Mouse (Mus musculus): ENCODE measurements around the gene B430305J03Rik.

B430305J03Rik gene

DNA sequence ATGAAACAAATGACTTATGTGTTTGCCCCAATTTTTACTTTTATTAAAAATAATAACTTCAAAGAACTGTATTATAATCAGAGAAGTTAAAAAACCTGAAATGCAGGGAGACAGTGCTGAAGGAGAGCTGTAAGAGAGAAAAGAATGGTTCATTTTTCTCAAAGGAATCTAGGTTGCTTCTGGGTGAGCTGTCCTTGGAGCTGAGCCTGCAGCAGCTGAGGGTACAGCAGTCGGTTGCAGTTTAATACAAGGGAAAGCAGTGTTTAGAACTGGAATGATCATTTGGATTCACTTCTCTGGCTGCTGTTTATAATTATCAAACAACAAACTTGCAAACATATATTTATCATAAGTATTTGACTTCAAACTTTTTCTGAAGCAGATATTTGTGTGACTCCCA, 16.3 kb downstream of the B430305J03Rik start:
- no peak for DNase-seq (ENCODE audit: low read depth, low spot score)

DNA sequence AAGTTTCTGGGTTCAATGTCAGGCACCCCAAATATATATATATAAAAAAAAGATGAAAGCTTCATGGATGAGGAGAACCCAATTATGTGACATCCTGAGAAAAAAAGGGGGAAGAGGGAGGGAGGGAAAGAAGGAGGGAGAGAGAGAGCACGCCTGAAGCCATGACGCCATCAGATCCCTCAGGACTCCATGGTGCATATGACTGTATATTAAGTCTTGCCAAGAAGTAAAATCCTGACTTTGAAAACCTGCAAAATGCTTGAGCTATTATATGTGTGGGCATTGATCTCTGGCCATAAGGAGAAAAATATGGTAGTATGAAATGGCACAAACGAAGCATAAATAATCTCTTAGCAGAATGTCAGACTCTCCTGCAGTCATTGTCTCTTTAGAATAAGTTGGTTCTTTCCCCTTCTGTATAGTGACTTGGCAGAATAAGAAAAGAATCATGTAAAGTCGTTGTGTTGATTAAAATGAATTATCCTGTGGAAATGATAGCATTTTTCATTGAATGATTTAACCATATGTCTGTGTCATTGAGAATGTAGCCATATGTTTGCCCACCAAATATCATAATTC, 17.6 kb downstream of the B430305J03Rik start:
- no peak for DNase-seq (ENCODE audit: low read depth, low spot score)

DNA sequence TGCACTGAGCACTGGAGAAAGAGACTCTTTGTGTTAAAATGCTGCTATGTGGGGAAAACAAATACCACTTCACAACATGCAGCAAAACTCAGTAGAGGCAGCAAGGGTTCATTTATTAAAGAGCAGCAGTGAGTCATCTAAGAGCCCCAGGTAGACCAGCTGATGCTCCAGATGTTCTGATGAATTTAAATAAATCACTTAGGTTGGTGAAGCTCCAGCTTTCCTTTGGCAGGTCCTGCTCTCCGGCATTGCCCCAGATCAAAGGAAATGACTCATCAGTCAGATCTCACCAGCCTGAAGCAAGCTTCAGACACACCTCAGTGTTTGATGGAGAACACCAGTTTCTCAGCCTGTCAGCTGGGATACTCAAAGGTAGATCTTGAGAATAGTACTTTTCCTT, 20.1 kb downstream of the B430305J03Rik start:
- no peak for DNase-seq (ENCODE audit: low read depth, low spot score)

DNA sequence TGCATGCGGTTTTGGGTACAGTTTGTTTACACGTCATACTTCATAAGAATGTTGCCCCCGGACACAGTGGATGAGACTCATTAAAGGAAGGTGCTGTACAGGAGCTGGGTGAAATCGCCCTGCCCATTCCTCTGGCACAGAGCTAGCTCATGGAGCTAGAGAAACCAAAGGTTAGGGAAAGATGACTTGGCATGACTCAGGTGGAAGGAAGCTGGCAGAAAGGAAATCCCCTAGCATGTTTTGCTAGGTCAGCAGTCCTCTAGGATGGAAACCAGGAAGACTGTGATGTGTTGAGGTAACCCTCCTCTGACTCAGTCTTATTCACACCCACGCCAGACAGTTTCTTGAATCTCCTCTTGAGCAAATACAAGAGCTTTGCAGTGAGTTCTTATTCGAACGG, 21.7 kb downstream of the B430305J03Rik start:
- DNase-seq (ENCODE audit: low read depth, low spot score) = no peak

DNA sequence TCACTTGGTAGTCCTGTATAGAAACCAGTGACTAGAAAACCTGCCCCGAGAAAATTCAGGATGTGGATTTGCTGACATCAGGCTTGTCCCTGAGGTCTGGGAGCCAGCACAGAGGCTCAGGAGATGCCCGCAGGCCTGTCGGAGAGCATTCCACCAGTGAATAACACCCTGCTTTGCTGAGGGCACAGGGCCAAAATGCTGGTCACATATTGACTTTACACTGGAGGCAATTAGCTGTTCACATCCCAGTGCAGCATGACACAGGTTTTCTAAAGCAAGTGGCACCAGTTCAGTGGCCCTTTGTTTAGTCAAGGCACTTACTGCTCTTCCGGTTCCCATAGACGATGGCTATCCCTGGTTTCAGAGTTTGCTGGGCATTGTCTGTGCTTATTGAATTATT, 25.4 kb downstream of the B430305J03Rik start:
- DNase-seq (ENCODE audit: low read depth, low spot score) = no peak

DNA sequence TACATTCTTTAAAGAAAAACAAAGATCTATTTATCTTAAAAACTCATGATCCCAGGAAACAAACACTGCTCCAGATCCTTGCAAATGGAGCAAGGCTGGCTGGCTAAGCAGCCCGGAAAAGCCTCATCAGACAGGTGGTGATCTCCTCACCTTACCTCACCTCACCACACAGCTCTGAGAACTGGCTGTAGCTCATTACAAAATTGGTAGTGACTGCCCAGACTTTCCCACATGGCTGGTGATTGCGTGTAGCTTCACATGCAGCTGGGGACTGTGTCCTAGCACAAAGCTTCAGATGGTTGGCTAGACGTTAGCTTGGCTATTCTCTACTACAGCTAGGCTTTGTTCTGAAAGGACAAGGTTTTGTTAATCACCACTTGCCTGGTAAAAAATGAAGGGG, 28.5 kb downstream of the B430305J03Rik start:
- DNase-seq (ENCODE audit: low read depth, low spot score) = no peak

DNA sequence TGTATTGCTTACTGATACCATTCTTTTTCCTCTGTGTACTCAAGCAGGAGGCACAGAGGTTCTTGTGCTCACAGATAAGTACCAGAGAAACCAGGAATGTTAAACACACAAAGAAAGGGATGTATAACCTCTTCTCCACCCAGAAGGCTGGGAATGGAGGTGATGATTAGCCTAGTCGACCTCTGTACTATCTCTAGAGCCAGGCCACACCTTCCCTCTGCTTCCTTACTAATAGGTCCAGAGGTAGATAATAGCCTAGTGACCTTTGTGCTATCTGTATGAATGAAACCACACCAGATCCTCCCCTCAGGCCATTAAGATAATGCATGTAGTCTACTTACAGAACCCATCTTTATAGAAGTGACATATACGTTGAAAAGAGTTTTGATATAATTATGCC, 29.5 kb downstream of the B430305J03Rik start:
- DNase-seq (ENCODE audit: low read depth, low spot score) = no peak

DNA sequence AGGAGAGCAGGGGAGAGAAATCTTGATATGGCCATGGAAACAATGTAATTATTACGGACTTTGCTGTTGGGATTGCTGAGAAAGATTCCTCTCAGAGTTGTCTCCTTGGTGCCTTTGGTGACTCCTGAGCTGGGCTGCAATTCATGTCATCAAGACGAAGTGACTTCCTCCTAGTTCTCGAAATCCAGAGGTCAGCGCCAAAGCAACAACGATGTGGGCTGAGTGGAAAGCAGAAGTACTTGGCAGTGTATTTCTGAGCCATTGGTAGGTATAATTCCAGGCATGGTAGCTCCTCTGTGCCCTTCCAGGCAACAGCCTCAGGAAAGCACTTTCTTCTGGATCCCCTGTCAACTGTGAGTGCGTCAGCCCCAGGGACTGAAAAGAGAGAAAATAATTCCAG, 44.1 kb downstream of the B430305J03Rik start:
- no peak for DNase-seq (ENCODE audit: low read depth, low spot score)

DNA sequence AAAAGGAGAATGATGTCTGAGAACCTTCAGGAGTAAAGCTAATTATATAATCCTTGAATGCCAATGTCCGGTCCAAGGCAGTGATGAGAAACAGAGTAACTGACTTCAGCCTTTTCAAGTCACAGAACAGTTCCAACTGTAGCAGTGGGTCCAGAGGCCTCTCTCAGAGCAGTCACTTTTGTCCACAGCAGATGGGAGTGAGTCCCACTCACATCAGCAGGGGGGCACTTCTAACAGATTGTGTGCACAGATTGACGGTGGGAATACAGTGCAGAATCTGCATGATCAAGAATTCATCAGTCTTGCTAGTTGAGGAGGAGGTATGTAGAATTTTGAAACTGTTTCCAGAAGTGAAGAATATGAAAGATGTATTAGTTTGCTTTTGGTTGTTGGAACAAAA, 45.7 kb downstream of the B430305J03Rik start:
- no peak for DNase-seq (ENCODE audit: low read depth, low spot score)

DNA sequence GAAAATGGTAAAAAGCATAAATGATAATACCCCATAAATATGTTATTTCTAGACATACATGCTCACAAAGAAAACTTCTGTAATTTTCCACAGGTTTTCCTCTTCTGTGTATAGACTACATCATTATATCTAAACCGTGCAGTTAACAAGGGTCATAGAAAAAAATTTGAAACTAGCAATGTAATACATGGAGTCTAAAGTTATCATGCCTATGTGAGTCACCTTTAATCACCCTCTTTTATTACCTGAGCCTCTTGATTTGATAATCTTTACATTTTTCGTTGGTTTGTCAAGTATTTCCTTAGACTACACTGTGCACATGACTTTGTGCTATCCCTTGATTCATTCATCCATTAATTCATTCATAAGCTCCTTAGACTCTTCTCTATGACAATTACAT, 50.7 kb downstream of the B430305J03Rik start:
- no peak for DNase-seq (ENCODE audit: low read depth, low spot score)

Measured in A20 (cell line).